In the genomic region with DNA sequence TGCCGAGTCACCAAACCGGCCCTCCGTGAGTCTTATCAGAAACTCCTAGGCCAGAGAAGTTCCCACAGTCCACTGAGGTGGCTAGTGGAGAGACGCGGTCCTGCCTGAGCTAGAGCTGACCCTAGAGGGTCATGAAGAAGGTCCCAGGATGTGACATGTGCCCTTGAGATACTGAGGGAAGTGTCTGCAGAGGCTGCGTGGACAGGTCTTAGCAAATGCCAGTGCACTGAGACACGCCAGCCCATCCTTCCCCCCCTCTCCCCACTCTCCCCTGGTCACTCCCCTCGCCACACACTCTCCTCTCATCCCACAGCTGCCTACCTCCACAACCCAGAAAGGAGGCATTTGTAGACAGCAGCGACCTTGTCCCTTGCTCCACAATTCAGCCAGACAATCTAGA, we compare ENCODE assay signal across 16 mouse cellular contexts.
DNase-seq lines count a peak whose midpoint lies in the region; ATAC-seq and TF ChIP-seq lines count a peak whose summit lies in the region.
"Had no signal": no experiment of that assay in that cellular context is flagged by ENCODE, and none has a peak within 500 bp of the region (broad histone marks: within the 10 kb centered on the region; RNA-seq: fewer than 3 reads in every experiment).

No protein-coding gene starts in this region.

- 51% methylated on average over 9 of the region's 9 CpGs for WGBS in heart, embryonic 14.5 days
- 58% methylated on average over 9 of the region's 9 CpGs for WGBS in kidney, postnatal 0 days

- no peak overlapping the region for H3K4me3 ChIP-seq in heart, embryonic 14.5 days (ENCODE audit: control insufficient read depth in 1 of 2, insufficient read depth in 1 of 2, low read depth in 1 of 2, low read length in 2 of 2)
- H3K4me3 ChIP-seq in kidney, postnatal 0 days (replicated peaks; ENCODE audit: low read depth, low read length): peak overlapping the region; percentile 33; the same call in 1 of the 2 replicates
- peak overlapping the region; percentile 41; the same call in 1 of the 2 replicates for H3K4me3 ChIP-seq in testis, adult 2 months (ENCODE audit: control insufficient read depth, low read depth, low read length)
- H3K4me3 ChIP-seq: hindbrain, embryonic 13.5 days; neural tube, embryonic 12.5 days had no signal

- H3K36me3 ChIP-seq in heart, embryonic 14.5 days (ENCODE audit: control insufficient read depth, insufficient read depth, low read length): no peaks in the 10 kb centered on the region
- no peaks in the 10 kb centered on the region for H3K36me3 ChIP-seq in kidney, postnatal 0 days (ENCODE audit: insufficient read depth, low read length)
- H3K36me3 ChIP-seq in testis, adult 2 months (ENCODE audit: control insufficient read depth, insufficient read depth, low read length): no peaks in the 10 kb centered on the region
- H3K36me3 ChIP-seq: hindbrain, embryonic 13.5 days; neural tube, embryonic 12.5 days had no signal

- DNase-seq in heart, postnatal 4 days: no peak
- DNase-seq in kidney, postnatal 0 days (ENCODE audit: low spot score): no peak
- no peak for DNase-seq in kidney, postnatal 36 days
- no peak for DNase-seq in testis, postnatal 10 days (ENCODE audit: low spot score)
- DNase-seq in cerebellum, postnatal 25 days: no peak
- no peak for DNase-seq in thymus, postnatal 4 days
- DNase-seq: adrenal gland, adult 8-10 months; cerebellum, adult 2 months; gastrocnemius, postnatal 36 days; kidney, postnatal 10 days; right cerebral cortex, postnatal 25 days had no signal

- no peak overlapping the region for H3K4me2 ChIP-seq in heart, embryonic 14.5 days (ENCODE audit: low read length)
- H3K4me2 ChIP-seq in kidney, postnatal 0 days (ENCODE audit: low read length): peak overlapping the region; percentile 54
- H3K4me2 ChIP-seq: hindbrain, embryonic 13.5 days; neural tube, embryonic 12.5 days had no signal

- H3K27ac ChIP-seq in heart, embryonic 14.5 days (replicated peaks in 1 of 2; ENCODE audit: control insufficient read depth in 1 of 2, insufficient read depth in 1 of 2, low read depth in 2 of 2, low read length in 2 of 2): no peak overlapping the region
- peak overlapping the region; percentile 78; the same call in 1 of the 2 replicates for H3K27ac ChIP-seq in kidney, postnatal 0 days
- no peak overlapping the region for H3K27ac ChIP-seq in testis, adult 2 months (ENCODE audit: control insufficient read depth, insufficient read depth, low read depth, low read length)
- H3K27ac ChIP-seq: hindbrain, embryonic 13.5 days; liver, embryonic 14.5 days; neural tube, embryonic 12.5 days had no signal

- peaks cover 40% of the 10 kb centered on the region for H3K27me3 ChIP-seq in heart, embryonic 14.5 days (ENCODE audit: control insufficient read depth, insufficient read depth, low read length)
- H3K27me3 ChIP-seq in kidney, postnatal 0 days (ENCODE audit: insufficient read depth, low read length): no peaks in the 10 kb centered on the region
- H3K27me3 ChIP-seq in testis, adult 2 months (ENCODE audit: control insufficient read depth, insufficient read depth, low read length): no peaks in the 10 kb centered on the region
- H3K27me3 ChIP-seq: neural tube, embryonic 12.5 days had no signal

- H3K4me1 ChIP-seq in heart, embryonic 14.5 days (ENCODE audit: control insufficient read depth in 2 of 2, insufficient read depth in 2 of 2, low read length in 2 of 2): peaks cover 55 to 61% of the 10 kb centered on the region in 2 experiments
- peaks cover 24% of the 10 kb centered on the region for H3K4me1 ChIP-seq in kidney, postnatal 0 days (replicated peaks; ENCODE audit: insufficient read depth, low read length)
- H3K4me1 ChIP-seq in testis, adult 2 months (ENCODE audit: control insufficient read depth, insufficient read depth, low read length): peaks cover 3% of the 10 kb centered on the region

- TF ChIP-seq POLR2A in testis, adult 2 months (IDR thresholded peaks at IDR 0.05; ENCODE audit: control insufficient read depth, low read depth, low read length): no peak

- ATAC-seq in heart, embryonic 14.5 days (ENCODE audit: insufficient number of reproducible peaks, insufficient read depth, low FRiP score, low read depth): no peak
- no peak for ATAC-seq in kidney, postnatal 0 days (replicated peaks; ENCODE audit: low FRiP score, low read depth)

- H3K9me3 ChIP-seq in heart, embryonic 14.5 days (ENCODE audit: control insufficient read depth, low read length): no peaks in the 10 kb centered on the region
- no peaks in the 10 kb centered on the region for H3K9me3 ChIP-seq in kidney, postnatal 0 days (replicated peaks; ENCODE audit: low read length)
- H3K9me3 ChIP-seq: hindbrain, embryonic 13.5 days had no signal

- 0 out of 2 replicates have a peak overlapping the region, but pooled peaks have one; percentile 14 for H3K9ac ChIP-seq in heart, embryonic 14.5 days (ENCODE audit: low read length)
- H3K9ac ChIP-seq in kidney, postnatal 0 days (ENCODE audit: low read depth, low read length): peak overlapping the region; percentile 46
- H3K9ac ChIP-seq: hindbrain, embryonic 13.5 days; liver, embryonic 14.5 days; neural tube, embryonic 12.5 days had no signal

- no peak for TF ChIP-seq CTCF in kidney, postnatal 0 days (IDR thresholded peaks at IDR 0.05; ENCODE audit: low read depth)
- TF ChIP-seq CTCF in testis, adult 2 months (IDR thresholded peaks at IDR 0.05; ENCODE audit: control insufficient read depth, insufficient read depth, insufficient replicate concordance, low read depth, low read length): no peak

Comparison
In these comparisons a context has a peak if more than half of its experiments do, and no peak if none do; other contexts are left out.
1. H3K4me3 ChIP-seq: peak in kidney, postnatal 0 days (single experiment) and testis, adult 2 months (single experiment); none in heart, embryonic 14.5 days (0 of 2).